Mouse (Mus musculus) liver, adult 2 months (tissue): Measurements from ENCODE around the gene Tpm4.

Source experiments
- CTCF ChIP-seq: fragments of 200-500 bp; IDR thresholded peaks from 2 replicates; pipeline ENCODE4 v1.5.1; 2011; ENCODE audit warnings: low read depth, low read length, control low read depth
- POLR2A ChIP-seq: fragments of 200-500 bp; IDR thresholded peaks from 2 replicates; pipeline ENCODE4 v1.6.1; 2011; ENCODE audit warnings: low read length, control low read depth; ENCODE audit not compliant: insufficient read depth; ENCODE audit errors: extremely low read depth

DNA sequence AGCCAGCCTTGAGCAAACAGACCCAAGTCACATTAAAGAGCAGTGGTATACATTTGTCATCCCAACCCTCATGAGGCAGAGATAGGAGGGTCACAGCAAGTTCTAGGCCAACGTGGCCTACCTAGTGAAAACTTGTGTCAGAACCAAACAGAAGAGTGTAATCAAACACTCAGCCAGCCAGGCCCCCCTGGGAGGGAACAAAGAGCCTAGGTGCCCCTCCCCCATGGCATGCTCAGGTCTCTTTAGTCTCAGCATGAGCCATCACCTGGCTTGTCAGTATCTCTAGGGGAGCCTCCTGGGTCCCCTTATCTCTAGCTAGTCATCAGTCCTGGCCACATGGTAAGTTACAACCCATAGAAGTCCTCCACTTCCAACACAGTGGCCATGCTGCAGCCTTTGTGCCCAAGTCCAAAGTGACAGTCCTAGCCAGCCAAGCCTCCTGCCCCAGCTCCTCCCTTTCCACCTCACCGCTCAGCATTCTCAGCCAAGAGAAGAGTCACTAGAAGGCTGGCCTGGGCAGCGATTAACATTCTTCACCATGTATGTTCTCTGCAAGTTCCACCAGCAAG is 35.0 kb downstream of the Tpm4 start:
- TF ChIP-seq CTCF (no peak), POLR2A (0 out of 2 replicates have a peak, but pooled peaks have one; percentile 4)
